Mouse (Mus musculus) embryo, embryonic 11.5 days (tissue): ENCODE results near the gene Ak2.

Experiments used
- DNase-seq: peaks from one replicate; pipeline ENCODE4 v3.0.0-alpha.2; 2012; ENCODE audit warnings: low read depth, low spot score

Ak2 gene

DNA sequence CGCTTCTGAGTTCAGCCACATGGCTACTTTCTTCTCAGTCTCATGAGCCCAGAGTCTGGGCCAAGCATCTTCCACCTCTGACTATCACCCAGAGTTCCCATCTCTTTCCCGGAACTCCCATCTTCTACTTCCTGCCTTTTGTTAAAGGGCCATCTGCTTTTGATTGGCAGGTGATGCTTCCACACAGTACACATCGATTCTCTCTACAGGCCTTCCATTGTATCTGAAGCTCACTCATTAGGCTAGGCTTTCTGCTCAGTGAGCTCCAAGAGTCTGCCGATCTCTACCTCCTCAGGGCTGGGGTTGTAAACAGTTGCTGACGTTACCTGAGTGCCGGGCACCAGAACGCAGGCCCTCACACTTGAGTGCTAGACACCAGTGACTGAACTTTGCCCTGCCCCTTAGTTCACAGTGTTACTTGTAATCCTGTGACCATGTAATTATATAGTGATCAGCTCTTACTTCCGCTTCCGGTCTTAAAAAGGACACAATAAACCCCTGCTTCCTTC lies at the start of gene Ak2:
Ak2 (plus strand) TSS at position 459 of the 509 bp plus-strand sequence.
- no peak for DNase-seq

- no peak for DNase-seq
Measured at GRCm38 (mm10) chr4:128942346-128942745, 49.4 kb upstream of the Ak2 start.

DNA sequence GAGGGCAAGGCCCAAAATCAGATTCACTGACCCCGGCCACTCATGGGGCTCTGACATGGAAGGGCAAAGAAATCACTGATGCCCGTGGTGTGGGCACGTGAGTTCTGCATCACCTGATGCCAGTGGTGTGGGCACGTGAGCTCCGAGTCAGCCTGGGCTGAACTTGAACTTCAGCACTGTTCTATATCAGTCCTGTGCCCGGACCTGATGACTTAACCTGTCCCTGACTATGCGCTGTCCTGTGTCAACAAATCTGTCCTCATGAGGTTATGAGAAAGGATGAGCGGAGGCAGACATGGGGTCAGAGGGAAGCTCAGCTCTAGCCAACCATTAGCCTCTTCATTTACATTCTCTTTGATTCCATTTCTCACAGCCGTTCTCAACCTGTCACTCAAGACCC lies 45.0 kb upstream of the Ak2 start:
- DNase-seq: no peak

GRCm38 (mm10) chr4:128947326-128947933 lies 44.3 kb upstream of the Ak2 start:
- DNase-seq: no peak

DNA sequence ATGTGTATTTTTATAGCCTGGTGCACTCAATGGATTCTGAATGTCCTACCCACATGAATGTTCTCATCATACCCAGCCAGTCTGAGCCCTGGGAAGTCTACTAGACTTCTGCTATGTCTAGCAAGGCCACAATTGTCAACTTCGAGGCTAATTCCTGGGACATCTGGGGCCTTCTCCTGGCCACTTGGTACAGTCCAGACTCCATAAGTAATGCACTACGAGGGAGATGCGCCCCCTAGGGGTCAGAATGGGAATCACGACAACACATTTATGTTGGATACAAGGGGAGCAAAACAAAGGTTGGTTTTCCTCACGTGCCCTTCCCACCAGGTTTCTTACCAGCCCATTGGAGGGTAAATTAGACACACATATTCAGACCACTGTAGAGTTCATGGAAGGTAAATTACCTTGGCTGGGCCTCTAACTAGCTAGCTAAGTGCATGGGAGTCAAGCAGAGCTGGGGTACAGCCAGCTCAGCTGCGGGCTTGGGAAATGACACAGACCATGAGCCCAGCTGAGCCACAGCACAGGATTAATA lies 43.6 kb upstream of the Ak2 start:
- no peak for DNase-seq

DNA sequence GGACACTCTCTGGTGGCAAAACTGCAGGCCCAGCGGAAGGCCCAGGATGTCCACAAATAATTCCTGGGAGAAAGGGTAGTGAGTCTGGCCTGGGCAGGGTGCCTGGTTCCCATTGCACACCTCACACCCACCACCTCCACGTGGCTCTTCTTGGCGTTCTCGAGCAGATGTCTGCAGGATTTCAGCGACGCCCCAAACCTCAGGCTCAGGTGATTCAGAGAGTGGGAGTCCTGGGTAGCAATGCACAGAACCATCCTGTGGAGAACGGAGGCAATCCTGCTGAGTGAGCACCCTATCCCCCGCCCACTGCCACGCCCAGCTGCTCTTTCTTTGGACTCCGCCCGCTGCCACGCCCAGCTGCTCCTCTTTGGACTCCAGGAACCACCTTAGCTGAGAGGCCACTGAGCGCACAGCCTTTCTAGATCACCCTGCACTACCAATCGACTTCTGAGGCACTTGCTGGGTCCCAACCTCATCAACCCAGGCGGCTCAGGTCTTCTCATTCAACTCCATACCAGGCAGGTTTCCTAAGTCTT lies 42.2 kb upstream of the Ak2 start:
- DNase-seq: no peak

- DNase-seq: no peak
Measured at GRCm38 (mm10) chr4:128950461-128950860, 41.3 kb upstream of the Ak2 start.

DNA sequence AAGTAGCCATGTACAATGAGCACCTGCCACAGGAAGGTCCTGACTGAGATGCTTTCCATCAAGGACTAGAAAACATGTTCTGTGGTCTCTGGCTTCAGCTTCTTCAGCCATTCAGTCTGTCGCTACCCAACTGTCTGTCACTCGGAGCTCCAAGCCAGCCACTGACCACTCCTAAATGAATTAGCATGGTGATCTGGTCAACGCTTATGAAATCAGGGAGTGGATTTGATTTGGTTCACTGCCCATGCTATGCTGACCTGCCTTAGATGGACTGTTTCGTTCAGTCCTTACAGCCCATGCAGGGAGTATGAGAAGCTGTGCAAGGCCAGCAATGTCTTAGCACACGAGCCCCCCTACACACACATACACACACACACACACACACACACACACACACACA lies 37.9 kb upstream of the Ak2 start:
- DNase-seq: no peak

DNA sequence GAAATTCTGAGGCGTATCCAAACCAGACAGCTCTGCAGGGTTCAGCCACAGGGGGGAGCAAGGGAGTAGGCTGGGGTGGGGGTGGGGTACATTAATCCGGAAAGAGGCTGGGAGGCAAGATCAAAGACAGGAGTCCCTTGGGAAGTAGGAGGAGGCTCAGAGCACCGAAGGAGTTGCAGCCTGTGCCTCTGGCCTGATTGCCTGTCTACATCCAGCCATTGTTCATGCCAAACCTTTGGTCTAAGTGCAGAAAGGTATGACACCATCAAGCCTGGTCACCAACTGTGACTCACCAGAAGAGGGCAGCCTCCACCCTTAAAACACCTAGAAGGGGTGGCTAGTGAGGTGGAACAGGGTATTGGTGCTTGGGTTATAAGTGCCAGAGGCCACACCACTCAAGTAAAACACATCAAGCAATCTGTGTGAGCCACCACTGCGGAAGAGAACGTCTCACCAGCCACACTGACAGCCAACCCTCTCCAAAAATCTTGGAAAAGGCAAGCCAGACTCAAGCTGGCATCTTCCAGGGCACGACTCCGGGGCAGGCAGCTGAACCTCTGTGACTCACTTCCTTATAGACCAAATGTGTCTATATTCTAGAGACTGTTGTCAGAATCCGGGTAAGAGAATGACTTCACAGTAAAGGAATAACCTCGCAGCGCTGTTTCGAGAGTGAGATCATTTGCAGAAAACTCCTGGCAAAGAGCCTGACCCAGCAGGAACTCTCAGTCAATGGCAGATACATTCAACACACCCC lies 34.4 kb upstream of the Ak2 start:
- DNase-seq: peak; percentile 38

GRCm38 (mm10) chr4:128958156-128958555 lies 33.6 kb upstream of the Ak2 start:
- no peak for DNase-seq

DNA sequence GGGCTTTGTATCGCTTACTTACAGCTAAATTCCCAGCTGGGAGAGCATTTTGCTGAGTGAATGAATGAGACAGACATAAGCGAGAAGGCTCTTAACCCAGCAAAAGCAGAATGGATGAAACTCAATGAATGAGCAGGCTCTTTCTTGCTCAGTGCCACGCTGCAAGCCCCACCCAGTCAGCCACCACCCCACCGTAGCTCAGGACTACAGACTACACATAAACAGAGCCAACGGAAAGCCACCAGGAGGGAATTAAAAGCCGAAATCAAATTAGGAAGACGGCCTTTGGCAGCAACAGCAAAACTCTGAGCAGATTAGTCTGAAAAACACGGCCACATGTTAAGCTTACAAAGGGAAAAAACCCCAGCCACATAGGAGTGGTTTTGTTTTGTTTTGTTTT lies 32.9 kb upstream of the Ak2 start:
- no peak for DNase-seq

GRCm38 (mm10) chr4:128959676-128960075 lies 32.1 kb upstream of the Ak2 start:
- no peak for DNase-seq

DNA sequence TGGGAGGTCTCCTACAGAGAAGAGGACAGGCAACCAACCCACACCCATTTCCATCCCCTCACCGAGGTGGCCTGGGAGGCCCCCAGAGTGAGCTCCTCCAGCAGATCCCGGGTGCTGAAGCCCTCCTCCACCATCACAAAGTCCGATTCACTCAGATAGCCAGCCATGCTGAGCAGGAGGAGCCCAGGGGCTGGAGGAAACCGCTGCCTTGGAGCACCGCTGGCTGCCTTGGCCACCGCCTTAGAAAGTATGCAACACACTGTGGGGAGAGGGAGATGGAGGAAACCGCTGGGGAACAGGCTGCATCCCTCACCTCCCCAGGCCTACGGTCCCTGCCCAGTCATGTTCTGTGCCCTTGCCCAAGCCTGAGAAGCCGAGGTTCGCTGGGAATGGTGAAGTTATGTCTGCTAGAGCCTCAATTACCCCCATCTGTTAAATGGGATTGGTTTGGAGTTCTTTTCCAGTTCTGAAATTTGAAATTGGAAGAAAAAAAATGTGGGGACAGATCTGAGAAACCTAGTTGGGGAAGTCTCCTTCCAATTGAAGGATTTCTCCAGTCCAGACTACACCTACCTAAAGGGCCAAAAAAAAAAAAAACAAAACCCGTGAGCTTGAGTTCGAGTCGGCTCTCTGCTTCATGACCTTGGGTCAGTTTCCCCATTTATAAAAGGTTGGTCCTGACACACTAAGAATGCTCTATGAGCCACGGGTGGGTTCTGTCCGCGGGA lies 30.3 kb upstream of the Ak2 start:
- DNase-seq: no peak

- peak; percentile 89 for DNase-seq
Measured at GRCm38 (mm10) chr4:128962029-128962925, 29.5 kb upstream of the Ak2 start, which contains the start of gene Azin2. Gene Azin2, minus strand, starts transcription at chr4:128962442.

DNA sequence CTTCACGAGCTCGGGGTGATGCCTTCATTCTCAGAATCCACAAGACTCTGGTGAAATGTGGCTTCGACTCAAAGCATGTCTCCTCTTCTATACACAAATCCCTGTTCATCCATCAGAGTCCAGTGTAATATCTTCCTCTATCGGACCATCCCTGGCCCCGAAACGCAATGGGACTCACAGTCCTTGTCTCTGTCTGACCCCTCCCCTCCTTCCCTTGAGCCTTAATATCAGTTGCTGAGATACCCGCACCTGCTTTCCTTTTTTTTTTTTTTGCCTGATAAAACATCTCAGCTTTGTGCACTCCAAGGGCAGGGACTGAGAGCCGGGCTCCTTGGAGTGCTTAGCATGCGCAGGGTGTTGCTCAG lies 28.9 kb upstream of the Ak2 start:
- DNase-seq: no peak

DNA sequence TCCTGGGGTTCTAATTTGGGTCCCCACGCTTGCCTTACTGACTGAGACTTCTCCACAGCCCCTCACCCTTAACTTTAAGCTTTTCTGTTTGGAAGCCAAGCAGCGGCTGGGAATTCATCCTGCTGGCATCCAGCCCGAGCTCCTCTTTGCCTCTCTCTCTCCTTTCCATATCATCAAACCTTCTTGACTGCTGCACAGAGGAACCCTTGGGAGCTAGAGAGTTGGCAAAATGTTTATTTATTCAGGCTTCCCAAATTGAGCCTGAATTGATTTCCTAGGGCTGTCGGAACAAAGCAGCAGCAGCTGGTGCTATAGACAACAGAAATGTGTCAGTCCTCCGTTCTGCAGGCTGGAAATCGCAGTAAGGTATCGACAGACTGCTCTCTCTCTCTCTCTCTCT lies 25.0 kb upstream of the Ak2 start:
- DNase-seq: no peak

DNA sequence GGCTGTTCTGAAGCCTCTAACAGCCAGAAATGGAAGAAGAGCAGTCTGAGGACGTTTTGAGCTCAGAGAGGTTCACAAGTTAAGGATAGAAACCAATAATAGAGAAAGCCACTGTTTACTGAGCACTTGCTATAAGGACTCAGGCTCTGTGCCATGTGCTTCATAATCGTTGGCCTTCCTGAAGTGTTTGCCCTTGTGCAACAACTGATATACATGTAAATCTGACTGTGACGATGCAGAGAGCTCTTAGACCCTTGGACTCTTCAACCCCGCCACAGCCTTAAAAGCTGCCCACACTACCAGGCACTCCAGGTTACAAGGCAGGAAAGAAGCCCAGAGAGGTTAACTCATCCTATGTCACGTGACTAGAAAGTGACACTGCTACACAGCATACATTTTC lies 22.7 kb upstream of the Ak2 start:
- no peak for DNase-seq

DNA sequence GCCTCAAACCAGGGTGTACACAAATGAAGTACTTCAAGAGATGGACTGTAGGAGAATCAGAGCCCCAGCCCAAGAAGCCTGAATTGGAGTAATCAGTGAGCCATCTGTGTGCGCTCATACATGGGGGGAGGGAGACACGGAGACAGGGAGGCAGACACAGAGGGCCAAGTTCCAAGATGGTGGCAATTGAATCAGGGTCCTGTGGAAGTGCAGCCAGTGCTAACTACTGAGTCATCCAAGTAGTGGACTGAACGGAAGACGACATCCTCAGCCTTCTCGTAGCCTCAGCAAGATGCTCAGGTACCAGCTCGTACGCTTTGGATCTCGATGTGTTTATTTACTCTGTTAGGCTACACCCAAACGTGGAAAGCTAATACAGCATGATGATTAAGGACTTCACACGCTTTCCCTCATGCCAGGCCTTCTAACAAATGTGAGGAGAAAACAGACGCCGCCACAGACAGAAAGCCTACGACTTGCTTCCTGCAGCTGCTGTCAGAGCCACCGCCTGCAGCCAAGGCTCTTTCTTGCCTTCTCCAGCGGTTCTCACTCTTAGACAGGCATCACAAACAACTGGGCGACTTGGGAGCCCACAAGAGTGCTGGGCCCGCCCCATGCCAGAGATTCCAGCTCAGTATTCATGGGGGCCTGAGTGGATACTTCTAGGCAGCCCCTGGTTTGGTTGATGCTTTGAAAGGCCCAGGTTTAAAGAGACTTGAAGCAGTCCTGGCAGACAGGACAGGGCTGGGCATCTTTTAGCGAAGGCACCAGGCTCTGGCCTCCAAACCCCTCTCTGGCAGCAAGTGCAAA lies 21.9 kb upstream of the Ak2 start:
- no peak for DNase-seq

DNA sequence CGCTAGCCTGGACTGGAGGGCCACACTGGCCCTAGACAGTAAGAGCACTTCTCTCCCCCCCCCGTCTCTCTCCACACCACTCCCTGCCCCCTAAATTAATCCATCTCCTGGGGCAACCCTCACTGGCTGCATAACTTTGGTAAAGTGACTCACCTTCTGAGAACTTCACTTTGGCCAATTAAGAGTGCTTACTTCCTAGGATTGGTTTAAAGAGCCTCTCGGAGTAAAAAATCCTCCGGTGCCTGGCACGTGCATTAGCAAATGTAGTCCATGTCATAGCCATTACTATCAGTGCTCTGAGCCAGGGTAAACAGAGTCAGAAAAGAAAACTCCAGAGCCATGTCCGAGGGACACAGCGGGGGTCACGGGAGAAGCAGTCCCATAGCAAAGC lies 21.3 kb upstream of the Ak2 start:
- DNase-seq: no peak

- DNase-seq: peak; percentile 61
Measured at GRCm38 (mm10) chr4:128971065-128971694, 20.6 kb upstream of the Ak2 start.
